Mouse (Mus musculus) thymus, adult 2 months (tissue): ENCODE measurements around the gene Ppfia3.

Experiments
- CTCF ChIP-seq: fragments of 200-500 bp; IDR thresholded peaks from 2 replicates; pipeline ENCODE4 v1.5.1; 2012; ENCODE audit warnings: mild to moderate bottlenecking, control low read depth, low read length, moderate library complexity, borderline replicate concordance; ENCODE audit not compliant: control insufficient read depth, poor library complexity, insufficient read depth; ENCODE audit errors: extremely low read depth
- POLR2A ChIP-seq: fragments of 200-500 bp; IDR thresholded peaks from 2 replicates; pipeline ENCODE4 v1.6.1; 2012; ENCODE audit warnings: mild to moderate bottlenecking, low read length, control low read depth, moderate library complexity; ENCODE audit not compliant: control insufficient read depth, poor library complexity, insufficient read depth; ENCODE audit errors: extremely low read depth

DNA sequence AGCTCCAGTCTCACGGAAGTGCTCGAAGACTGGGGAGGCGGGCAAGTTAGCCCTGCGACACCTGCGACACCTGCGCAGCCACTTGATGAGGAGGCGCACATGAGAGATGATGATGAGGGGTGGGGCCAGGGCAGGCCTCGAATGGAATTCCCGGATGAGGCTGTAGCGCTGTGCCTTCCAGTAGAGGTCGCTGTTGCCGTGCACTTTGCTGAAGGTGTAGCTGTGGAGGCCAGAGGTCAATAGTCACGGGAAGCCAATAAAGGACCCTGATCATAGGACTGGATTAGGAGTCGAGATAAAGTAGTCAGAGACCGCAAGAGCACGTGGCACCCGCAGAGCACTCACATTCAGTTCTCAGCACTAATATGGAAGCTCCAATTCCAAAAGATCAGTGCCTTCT is 61.5 kb downstream of the Ppfia3 start:
- TF ChIP-seq CTCF (peak; percentile 69; the same call in 1 of the 2 replicates), POLR2A (no peak)
